Mouse (Mus musculus) kidney, adult 2 months (tissue): Measurements from ENCODE around the gene Uspl1.

Experiments used
- CTCF ChIP-seq: fragments of 200-500 bp; conservative IDR thresholded peaks from 2 replicates; pipeline ENCODE4 v1.5.1; 2011; ENCODE audit warnings: low read depth, mild to moderate bottlenecking, control low read depth, low read length, moderate library complexity, mixed read lengths; ENCODE audit not compliant: insufficient read depth, insufficient read length
- POLR2A ChIP-seq: fragments of 200-500 bp; IDR thresholded peaks from one replicate; pipeline ENCODE4 v1.6.1; 2011; ENCODE audit warnings: low read depth, low read length, control low read depth

DNA sequence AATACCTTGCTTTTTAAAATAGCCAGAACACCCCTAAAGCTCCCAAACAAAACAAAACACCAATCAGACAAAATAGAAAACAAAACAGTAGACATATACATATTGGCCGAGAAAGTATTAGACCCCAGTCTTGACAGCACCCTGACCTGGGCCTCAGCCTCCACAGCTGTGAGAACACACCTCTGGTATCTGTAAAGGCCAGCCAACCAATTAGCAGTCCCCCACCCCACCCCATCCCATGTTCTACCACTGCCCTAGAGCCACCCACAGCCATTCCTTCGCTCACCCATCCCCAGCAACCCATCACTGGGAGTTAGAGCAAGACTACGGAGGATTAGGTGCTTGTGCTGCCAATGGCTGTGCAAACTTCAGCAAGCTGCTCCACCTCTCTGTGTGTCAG is 33.3 kb upstream of the Uspl1 start:
- no peak for TF ChIP-seq POLR2A
- no peak for TF ChIP-seq CTCF
